Mouse (Mus musculus) lung, embryonic 16.5 days (tissue): ENCODE data around the gene Tomm6. TPM values are rescaled to one million over a fixed set of nuclear protein-coding genes. Genes with fewer than 3 reads are reported as not detected.
A peak's percentile ranks its signal among the peaks of the same experiment; 100 is the strongest.
"Not testable (repeated sequence)": the region's sequence is repeated elsewhere in the genome, so short reads cannot be mapped to it uniquely, and the experiment has no call there.

Experiments
- ATAC-seq: fragments of 200-750 bp; cut with Nextera tagmentation; 2 replicates; pipeline ENCODE4 v1.8.0; 2017; ENCODE audit warnings: low read depth, mild to moderate bottlenecking, moderate library complexity
- H3K27ac ChIP-seq: fragments of 300-500 bp; sonication (generic); 2 replicates; pipeline ENCODE4 v1.5.1; 2014; ENCODE audit warnings: mild to moderate bottlenecking, control low read depth, low read length
- H3K27me3 ChIP-seq: fragments of 300-500 bp; sonication (generic); 2 replicates; pipeline ENCODE4 v1.6.1; 2014; ENCODE audit warnings: low read depth, low read length, mixed read lengths; ENCODE audit not compliant: control insufficient read depth, insufficient read depth
- H3K36me3 ChIP-seq: fragments of 300-500 bp; sonication (generic); 2 replicates; pipeline ENCODE4 v1.6.1; 2014; ENCODE audit warnings: low read length; ENCODE audit not compliant: control insufficient read depth, insufficient read depth
- H3K4me1 ChIP-seq: fragments of 300-500 bp; sonication (generic); replicated peaks from 2 replicates; pipeline ENCODE4 v1.6.1; 2014; ENCODE audit warnings: low read length, mixed read lengths; ENCODE audit not compliant: control insufficient read depth, insufficient read depth
- H3K4me2 ChIP-seq: fragments of 300-500 bp; sonication (generic); 2 replicates; pipeline ENCODE4 v1.6.1; 2014; ENCODE audit warnings: low read depth, low read length, control low read depth
- H3K4me3 ChIP-seq: fragments of 300-500 bp; sonication (generic); 2 replicates; pipeline ENCODE4 v1.5.1; 2014; ENCODE audit warnings: mild to moderate bottlenecking, low read length, control low read depth
- H3K9ac ChIP-seq: fragments of 300-500 bp; sonication (generic); 2 replicates; pipeline ENCODE4 v1.6.1; 2014; ENCODE audit warnings: low read length, control low read depth
- H3K9me3 ChIP-seq: fragments of 300-500 bp; sonication (generic); 2 replicates; pipeline ENCODE4 v1.6.1; 2016; ENCODE audit warnings: low read length; ENCODE audit not compliant: control insufficient read depth
- WGBS: fragments of 180-500 bp; shearing (Covaris S2); extraction: QIAGEN DNeasy Blood & Tissue Kit; methylation state at CpG from one replicate; pipeline ENCODE4 v1.1.7; 2014; 5-methylcytosine and 5-hydroxymethylcytosine counted together
- polyA plus RNA-seq: library from polyadenylated mRNA; unstranded; fragments of >200 nt; fragmentation: Nextera tagmentation; extraction: Ambion mirVana; gene quantifications from 2 replicates; pipeline ENCODE4 v1.2.1, GENCODE M21; 2015

Gene Tomm6
- polyA plus RNA-seq, 1 experiment from 2014 or later = 399 TPM

GRCm38 (mm10) chr17:47669166-47669565 is 19.0 kb downstream of the Tomm6 start:
- WGBS = 41% methylated on average over 4 of the region's 4 CpGs
- H3K27me3 ChIP-seq = peaks cover 8% of the 10 kb centered on the region; the same call in 1 of the 2 replicates
- H3K9me3 ChIP-seq = no peaks in the 10 kb centered on the region
- H3K4me1 ChIP-seq = peaks cover 8% of the 10 kb centered on the region
- H3K27ac ChIP-seq = no peak overlapping the region
- no peaks in the 10 kb centered on the region for H3K36me3 ChIP-seq
- 0 out of 2 replicates have a peak, but pooled peaks have one; percentile 15 for ATAC-seq
- H3K4me3 ChIP-seq = no peak overlapping the region
- no peak overlapping the region for H3K4me2 ChIP-seq
- H3K9ac ChIP-seq = no peak overlapping the region

- H3K4me2 ChIP-seq = no peak overlapping the region
- H3K4me3 ChIP-seq = no peak overlapping the region
- H3K27me3 ChIP-seq = no peaks in the 10 kb centered on the region
- H3K9me3 ChIP-seq = no peaks in the 10 kb centered on the region
- no peaks in the 10 kb centered on the region for H3K36me3 ChIP-seq
- no peak for ATAC-seq
- no peak overlapping the region for H3K27ac ChIP-seq
- WGBS = 82% methylated on average over 7 of the region's 7 CpGs
- H3K9ac ChIP-seq = no peak overlapping the region
- H3K4me1 ChIP-seq = no peaks in the 10 kb centered on the region
These were observed 23.7 kb downstream of the Tomm6 start for GRCm38 (mm10) chr17:47664474-47664873.

GRCm38 (mm10) chr17:47663009-47663713 is 25.0 kb downstream of the Tomm6 start:
- H3K4me2 ChIP-seq = no peak overlapping the region
- no peaks in the 10 kb centered on the region for H3K36me3 ChIP-seq
- H3K9ac ChIP-seq = no peak overlapping the region
- no peaks in the 10 kb centered on the region for H3K9me3 ChIP-seq
- H3K4me3 ChIP-seq = no peak overlapping the region
- 51% methylated on average over 9 of the region's 9 CpGs for WGBS
- no peak overlapping the region for H3K27ac ChIP-seq
- H3K4me1 ChIP-seq = no peaks in the 10 kb centered on the region
- H3K27me3 ChIP-seq = no peaks in the 10 kb centered on the region
- ATAC-seq = no peak

GRCm38 (mm10) chr17:47658741-47659243 is 29.4 kb downstream of the Tomm6 start:
- H3K4me1 ChIP-seq = no peaks in the 10 kb centered on the region
- no peak for ATAC-seq
- no peaks in the 10 kb centered on the region for H3K9me3 ChIP-seq
- H3K9ac ChIP-seq = no peak overlapping the region
- H3K36me3 ChIP-seq = no peaks in the 10 kb centered on the region
- H3K27me3 ChIP-seq = no peaks in the 10 kb centered on the region
- no peak overlapping the region for H3K27ac ChIP-seq
- H3K4me3 ChIP-seq = no peak overlapping the region
- no peak overlapping the region for H3K4me2 ChIP-seq
- 67% methylated on average over 3 of the region's 3 CpGs for WGBS

GRCm38 (mm10) chr17:47657901-47658300 is 30.3 kb downstream of the Tomm6 start:
- H3K27me3 ChIP-seq = no peaks in the 10 kb centered on the region
- no peaks in the 10 kb centered on the region for H3K36me3 ChIP-seq
- H3K9me3 ChIP-seq = no peaks in the 10 kb centered on the region
- H3K9ac ChIP-seq = no peak overlapping the region
- H3K27ac ChIP-seq = no peak overlapping the region
- H3K4me1 ChIP-seq = no peaks in the 10 kb centered on the region
- 90% methylated on average over 4 of the region's 4 CpGs for WGBS
- ATAC-seq = no peak
- no peak overlapping the region for H3K4me2 ChIP-seq
- H3K4me3 ChIP-seq = no peak overlapping the region

GRCm38 (mm10) chr17:47655697-47656096 is 32.5 kb downstream of the Tomm6 start:
- Histone ChIP-seq H3K4me3 (no peak overlapping the region), H3K36me3 (no peaks in the 10 kb centered on the region), H3K9me3 (no peaks in the 10 kb centered on the region), H3K9ac (no peak overlapping the region), H3K4me1 (no peaks in the 10 kb centered on the region), H3K27ac (no peak overlapping the region), H3K4me2 (no peak overlapping the region), H3K27me3 (no peaks in the 10 kb centered on the region)
- no peak for ATAC-seq
- 67% methylated on average over 5 of the region's 5 CpGs for WGBS

- not testable (repeated sequence) for ATAC-seq, H3K4me1 ChIP-seq, H3K9ac ChIP-seq, H3K4me3 ChIP-seq, H3K27ac ChIP-seq, H3K36me3 ChIP-seq, H3K9me3 ChIP-seq, H3K27me3 ChIP-seq, H3K4me2 ChIP-seq
- WGBS = 93% methylated on average over 8 of the region's 8 CpGs
These were observed 33.8 kb downstream of the Tomm6 start for GRCm38 (mm10) chr17:47654346-47654745.

- no peak for ATAC-seq
These were observed 36.2 kb downstream of the Tomm6 start for GRCm38 (mm10) chr17:47651953-47652352.

GRCm38 (mm10) chr17:47648966-47649365 is 39.2 kb downstream of the Tomm6 start:
- H3K36me3 ChIP-seq = no peaks in the 10 kb centered on the region
- no peak overlapping the region for H3K9ac ChIP-seq
- no peak for ATAC-seq
- 49% methylated on average over 4 of the region's 4 CpGs for WGBS
- H3K27me3 ChIP-seq = no peaks in the 10 kb centered on the region
- no peak overlapping the region for H3K27ac ChIP-seq
- H3K4me2 ChIP-seq = no peak overlapping the region
- H3K4me1 ChIP-seq = no peaks in the 10 kb centered on the region
- no peaks in the 10 kb centered on the region for H3K9me3 ChIP-seq
- no peak overlapping the region for H3K4me3 ChIP-seq

More at GRCm38 (mm10) chr17:47651953-47652352, 36.2 kb downstream of the Tomm6 start:
- Histone ChIP-seq H3K9me3 (no peaks in the 10 kb centered on the region), H3K4me1 (no peaks in the 10 kb centered on the region), H3K27me3 (no peaks in the 10 kb centered on the region), H3K9ac (no peak overlapping the region), H3K27ac (no peak overlapping the region), H3K4me3 (no peak overlapping the region), H3K4me2 (no peak overlapping the region), H3K36me3 (no peaks in the 10 kb centered on the region)
- WGBS = 81% methylated on average over 2 of the region's 2 CpGs
